Mouse (Mus musculus): ENCODE measurements around the gene Krtap4-6.
A peak's percentile ranks its signal among the peaks of the same experiment; 100 is the strongest.
"Not testable (repeated sequence)": the region's sequence is repeated elsewhere in the genome, so short reads cannot be mapped to it uniquely, and the experiment has no call there.

The Krtap4-6 gene

DNA sequence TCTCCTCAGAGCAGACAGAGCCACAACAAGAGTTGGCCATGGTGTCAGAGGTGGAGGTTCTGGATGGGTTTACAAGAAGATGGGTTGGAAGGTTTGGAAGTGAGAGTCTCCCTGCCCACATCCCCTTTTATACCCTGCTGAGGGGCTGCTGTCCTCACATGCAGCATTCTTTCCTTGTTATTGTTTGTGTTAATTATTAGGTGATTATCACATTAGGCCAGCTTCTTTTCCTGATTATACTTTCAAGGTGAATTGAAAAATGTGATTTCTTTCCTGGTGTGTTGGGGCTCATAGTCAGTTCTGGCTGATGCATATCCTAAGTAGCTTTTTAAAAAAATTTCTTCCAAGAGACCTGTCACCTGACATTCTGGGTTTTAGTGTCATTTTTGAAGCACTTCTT, at the start of gene Krtap4-6:
Gene Krtap4-6 (minus strand): TSS at position 101 of the 400 bp plus-strand sequence.
- DNase-seq (ENCODE audit: low read depth) = no peak

DNA sequence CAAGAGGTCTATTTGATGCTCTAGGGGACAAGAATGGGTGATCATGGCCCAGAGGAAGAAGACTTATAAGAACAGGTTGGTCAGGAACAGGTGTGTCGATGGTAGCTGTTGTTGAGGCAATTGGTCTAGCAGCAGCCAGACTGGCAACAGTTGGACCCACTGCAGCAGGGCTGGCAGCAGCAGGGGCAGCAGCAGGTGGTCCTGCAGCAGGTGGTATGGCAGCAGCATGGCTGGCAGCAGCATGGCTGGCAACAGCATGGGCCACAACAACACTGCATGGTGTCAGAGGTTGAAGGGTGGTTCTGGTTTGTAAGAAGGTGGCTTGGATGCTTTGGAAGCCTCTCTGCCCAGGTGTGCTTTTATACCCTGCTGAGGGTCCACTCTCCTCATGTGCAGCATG, 24.7 kb upstream of the Krtap4-6 start, which contains the start of gene Gm14190:
Gene Gm14190 (minus strand): TSS at position 278 of the 400 bp plus-strand sequence.
- DNase-seq (ENCODE audit: low read depth) = no peak

DNA sequence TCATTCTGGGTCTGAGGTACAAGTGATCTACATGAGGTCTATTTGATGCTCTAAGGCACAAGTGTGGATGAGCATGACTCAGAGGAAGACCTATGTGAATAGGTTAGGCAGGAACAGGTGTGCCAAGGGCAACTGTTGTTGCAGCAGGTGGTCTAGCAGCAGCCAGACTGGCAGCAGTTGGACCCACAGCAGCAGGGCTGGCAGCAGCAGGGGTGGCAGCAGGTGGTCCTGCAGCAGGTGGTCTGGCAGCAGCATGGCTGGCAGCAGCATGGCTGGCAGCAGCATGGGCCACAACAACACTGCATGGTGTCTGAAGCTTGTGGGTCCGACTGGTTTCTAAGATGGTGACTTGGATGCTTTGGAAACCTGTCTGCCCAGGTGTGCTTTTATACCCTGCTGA, 19.5 kb upstream of the Krtap4-6 start:
- not testable (repeated sequence) for DNase-seq (ENCODE audit: low read depth)

DNA sequence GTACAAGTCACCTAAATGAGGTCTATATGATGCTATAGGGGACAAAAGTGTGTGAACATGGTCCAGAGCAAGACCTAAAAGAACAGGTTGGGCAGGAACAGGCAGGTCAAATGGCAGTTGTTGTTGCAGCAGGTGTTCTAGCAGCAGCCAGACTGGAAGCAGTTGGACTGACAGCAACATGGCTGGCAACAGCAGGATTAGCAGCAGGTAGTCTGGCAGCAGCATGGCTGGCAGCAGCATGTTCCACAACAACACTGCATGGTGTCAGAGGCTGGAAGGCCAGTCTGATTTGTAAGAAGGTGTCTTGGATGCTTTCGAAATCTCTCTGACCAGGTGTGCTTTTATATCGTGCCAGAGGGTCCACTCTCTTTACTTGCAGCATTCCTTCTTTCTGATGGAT, 17.7 kb upstream of the Krtap4-6 start:
- DNase-seq (ENCODE audit: low read depth) = no peak

DNA sequence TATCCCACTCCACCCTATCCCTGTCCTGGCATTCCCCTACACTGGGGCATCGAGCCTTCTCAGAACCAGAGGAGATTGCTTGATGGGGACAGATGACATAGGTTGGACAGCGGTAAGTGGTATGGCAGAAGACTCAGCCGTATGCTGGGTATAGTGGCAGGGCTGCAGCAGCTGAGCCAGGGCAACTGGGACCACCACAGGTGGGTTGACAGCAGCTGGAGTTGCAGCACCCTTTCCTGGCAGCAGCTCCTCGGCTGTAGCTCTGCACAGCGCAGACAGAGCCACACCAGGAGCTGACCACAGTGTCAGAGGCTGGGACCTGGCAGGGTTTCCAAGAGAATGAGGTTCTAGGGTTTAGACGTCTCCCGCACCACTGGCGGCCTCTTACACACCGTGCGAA, 3.0 kb downstream of the Krtap4-6 start:
- no peak for DNase-seq (ENCODE audit: low read depth)

DNA sequence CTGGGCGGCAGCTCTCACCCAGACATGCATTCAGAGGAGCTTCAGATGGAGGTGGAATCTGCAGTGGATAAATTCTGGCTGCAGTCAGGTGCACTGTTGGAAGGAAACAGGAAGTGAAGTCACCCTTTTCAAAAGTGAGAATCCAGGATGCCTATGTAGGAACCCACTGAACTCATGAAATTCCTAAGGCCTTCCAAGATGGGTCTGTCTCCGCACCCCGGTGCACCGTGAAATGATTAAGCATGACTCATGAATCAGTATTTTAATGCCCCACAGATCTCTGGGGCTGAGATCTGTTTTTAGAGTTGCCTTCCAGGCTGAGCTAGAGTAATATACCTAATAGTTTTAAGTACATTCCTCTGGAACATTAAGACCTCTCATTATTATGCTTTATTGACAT, 6.5 kb downstream of the Krtap4-6 start:
- DNase-seq (ENCODE audit: low read depth) = peak; percentile 72

DNA sequence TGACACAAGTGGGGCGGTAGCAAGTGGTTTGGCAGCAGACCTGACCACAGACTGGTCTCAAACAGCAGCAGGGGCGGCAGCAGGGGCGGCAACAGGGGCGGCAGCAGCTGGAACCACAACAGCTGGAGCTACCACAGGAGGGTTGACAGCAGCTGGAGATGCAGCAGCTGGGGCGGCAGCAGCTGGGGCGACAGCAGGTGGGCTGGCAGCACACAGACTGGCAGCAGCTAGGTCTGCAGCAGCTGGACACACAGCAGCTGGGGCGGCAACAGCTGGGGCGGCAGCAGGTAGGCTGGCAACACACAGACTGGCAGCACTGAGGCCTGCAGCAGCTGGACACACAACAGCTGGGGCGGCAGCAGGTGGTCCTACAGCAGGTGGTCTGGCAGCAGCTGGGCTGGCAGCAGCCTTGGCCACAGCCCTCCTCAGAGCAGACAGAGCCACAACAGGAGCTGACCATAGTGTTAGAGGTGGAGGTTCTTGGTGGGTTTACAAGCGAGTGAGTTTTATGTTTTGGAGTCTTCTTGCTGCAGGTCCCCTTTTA, 7.2 kb downstream of the Krtap4-6 start, which contains the start of gene Gm11563:
Gene Gm11563 (minus strand): TSS at position 494 of the 544 bp plus-strand sequence.
- DNase-seq (ENCODE audit: low read depth) = not testable (repeated sequence)

DNA sequence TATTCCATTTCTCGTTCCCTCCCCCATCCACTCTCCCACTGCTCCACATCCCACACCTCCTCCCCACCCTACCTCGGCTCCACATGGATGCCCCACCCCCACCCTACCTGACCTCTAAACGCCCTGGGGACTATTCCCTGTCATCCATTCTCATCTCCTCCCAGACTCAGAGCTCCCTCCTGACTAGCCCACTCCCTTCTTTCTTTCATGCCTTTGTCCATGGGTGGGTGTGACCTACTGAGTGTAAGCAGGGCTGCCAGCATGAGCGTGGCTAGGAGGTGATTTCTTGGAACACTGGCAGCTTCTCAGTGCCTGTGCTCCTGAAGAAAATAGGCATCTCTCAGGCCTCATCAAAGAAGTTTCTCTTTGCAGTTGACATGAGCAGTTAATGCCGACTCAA, 8.7 kb downstream of the Krtap4-6 start:
- no peak for DNase-seq (ENCODE audit: low read depth)

DNA sequence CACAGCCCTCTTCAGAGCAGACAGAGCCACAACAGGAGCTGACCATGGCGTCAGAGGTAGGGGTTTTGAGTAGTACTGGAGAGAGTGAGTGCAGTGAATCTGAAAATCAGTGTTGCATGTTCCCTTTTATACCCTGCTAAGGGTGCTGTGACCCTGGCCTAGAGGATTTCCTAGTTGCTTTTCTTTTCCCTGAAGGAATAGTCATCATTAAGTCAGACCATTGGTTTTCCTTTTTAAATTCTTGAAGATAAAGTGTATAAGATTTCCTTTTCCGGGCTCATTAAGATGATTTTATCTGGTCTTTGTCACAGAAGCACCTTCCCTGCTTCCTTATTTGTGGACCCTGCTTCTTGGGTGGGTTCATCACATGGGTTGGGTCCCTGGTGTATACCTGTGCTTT, 15.6 kb downstream of the Krtap4-6 start, which contains the start of gene Gm11555:
Gene Gm11555 (minus strand): TSS at position 101 of the 400 bp plus-strand sequence.
- no peak for DNase-seq (ENCODE audit: low read depth)

DNA sequence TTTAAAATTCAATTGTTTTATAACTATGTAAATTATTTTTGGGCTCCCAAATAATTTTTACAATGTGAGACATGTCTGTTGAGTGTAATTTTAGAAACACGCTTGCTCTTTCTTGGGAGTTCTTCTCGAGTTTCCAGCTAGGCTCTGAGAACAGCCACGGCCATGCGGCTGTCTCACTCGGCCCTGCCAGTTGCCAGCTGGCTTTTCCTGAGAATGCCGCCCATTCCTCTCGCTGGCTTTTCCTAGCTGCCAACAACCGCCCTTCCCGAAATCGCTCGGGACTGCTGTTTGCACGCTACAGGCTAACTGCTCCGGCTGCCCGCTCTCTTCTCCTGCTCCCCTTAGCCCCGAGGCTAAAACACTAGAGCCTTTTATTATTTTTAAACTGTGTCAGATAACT, 19.3 kb downstream of the Krtap4-6 start:
- DNase-seq (ENCODE audit: low read depth) = no peak

DNA sequence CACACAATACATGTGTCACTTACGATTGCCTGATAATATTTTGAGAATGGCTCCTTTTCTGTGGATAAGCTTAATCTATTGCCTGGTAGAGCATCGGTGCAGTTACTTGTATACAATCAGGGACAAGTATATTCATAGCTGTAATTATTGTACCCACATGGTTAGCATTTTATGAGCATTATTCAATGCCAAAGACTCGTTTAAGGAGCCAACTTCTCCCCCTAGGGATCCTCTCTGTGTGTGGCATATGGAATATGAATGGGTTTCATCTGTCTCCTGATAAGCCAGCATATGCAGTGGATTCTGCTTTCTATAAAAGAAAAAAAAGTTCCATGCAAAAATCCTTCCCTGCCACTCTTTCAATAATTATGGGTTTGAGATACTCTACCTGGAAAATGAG, 21.4 kb downstream of the Krtap4-6 start:
- peak; percentile 40 for DNase-seq (ENCODE audit: low read depth)

DNA sequence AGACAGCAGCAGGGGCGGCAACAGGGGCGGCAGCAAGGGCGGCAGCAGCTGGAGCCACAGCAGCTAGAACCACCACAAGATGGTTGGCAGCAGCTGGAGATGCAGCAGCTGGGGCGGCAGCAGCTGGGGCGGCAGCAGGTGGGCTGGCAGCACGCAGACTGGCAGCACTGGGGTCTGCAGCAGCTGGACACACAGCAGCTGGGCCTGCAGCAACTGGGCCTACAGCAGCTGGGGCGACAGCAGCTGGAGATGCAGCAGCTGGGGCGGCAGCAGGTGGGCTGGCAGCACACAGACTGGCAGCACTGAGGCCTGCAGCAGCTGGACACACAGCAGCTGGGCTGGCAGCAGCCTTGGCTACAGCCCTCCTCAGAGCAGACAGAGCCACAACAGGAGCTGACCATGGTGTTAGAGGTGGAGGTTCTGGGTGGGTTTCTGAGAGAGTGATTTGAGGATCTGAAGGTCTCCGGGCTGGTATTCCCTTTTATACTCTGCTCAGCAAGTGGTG, 22.1 kb downstream of the Krtap4-6 start, which contains the start of gene Krtap4-7:
Gene Krtap4-7 (minus strand): TSS at position 455 of the 505 bp plus-strand sequence.
- DNase-seq (ENCODE audit: low read depth) = not testable (repeated sequence)

DNA sequence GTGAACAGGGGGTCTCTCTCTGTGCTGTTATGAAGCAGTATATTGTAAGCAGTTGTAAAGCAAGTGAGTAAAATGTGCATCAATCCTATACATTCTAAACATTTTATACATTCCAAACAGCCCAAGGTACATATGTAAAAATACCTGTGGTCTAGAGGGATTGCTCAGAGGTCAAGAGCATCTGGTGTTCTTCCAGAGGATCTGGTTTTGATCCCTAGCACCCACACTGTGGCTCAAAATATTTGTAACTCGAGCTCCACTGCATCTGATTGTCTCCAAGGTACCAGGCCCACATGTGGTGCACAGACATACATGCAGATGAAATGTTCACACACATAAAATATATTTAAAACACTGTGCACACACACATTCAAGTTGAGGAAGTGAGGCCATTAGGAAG, 24.8 kb downstream of the Krtap4-6 start:
- peak; percentile 75 for DNase-seq (ENCODE audit: low read depth)

DNA sequence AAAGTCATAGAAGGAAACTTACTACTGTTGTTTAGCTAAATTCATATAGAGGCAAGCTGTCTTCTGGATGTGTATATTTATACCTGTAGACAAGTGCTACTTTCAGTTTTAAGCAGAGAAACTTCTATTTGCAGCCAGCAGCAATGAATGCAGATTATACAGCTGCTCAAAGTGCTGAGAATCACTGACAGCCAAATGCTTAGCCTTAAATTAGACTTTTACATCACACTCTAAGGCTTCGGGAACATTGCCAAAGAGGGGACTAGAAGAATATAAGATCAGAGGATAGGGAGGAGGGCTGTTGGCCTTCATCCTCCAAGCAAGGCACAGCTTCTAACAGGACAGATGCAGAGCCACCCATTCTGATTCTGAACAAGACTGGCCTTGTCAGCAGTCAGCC, 28.7 kb downstream of the Krtap4-6 start:
- DNase-seq (ENCODE audit: low read depth) = peak; percentile 15

DNA sequence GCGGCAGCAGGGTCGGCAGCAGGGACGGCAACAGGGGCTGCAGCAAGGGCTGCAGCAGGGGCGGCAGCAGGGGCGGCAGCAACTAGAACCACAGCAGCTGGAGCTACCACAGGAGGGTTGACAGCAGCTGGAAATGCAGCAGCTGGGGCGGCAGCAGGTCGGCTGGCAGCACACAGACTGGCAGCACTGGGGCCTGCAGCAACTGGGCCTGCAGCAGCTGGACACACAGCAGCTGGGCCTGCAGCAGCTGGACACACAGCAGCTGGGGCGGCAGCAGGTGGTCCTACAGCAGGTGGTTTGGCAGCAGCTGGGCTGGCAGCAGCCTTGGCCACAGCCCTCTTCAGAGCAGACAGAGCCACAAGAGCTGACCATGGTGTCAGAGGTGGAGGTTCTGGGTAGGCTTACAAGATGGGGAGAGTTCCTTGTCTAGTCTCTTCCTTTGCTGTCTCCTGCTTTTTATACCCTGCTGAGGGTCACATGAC, 31.1 kb downstream of the Krtap4-6 start, which contains the start of gene Krtap4-2:
Gene Krtap4-2 (minus strand): TSS at position 432 of the 482 bp plus-strand sequence.
- DNase-seq (ENCODE audit: low read depth) = no peak

DNA sequence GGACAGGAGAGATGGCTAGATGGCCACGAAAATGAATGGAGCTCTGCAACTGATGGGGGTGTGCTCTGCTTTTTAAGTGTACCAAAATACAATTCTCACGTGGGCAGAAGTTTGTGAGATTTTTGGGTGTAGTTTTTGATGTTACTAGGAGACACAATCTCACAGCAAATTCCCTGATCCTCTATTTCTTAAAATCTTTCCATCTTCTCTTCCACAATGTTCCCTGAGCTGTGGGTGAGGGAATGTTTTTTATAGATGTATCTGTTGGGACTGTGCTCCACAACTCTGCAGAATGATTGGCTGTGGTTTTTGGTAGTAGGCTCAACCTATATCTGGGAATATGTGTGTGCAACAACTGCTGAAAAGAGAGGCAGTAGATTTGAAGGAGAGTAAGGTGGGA, 32.5 kb downstream of the Krtap4-6 start:
- DNase-seq (ENCODE audit: low read depth) = no peak

DNA sequence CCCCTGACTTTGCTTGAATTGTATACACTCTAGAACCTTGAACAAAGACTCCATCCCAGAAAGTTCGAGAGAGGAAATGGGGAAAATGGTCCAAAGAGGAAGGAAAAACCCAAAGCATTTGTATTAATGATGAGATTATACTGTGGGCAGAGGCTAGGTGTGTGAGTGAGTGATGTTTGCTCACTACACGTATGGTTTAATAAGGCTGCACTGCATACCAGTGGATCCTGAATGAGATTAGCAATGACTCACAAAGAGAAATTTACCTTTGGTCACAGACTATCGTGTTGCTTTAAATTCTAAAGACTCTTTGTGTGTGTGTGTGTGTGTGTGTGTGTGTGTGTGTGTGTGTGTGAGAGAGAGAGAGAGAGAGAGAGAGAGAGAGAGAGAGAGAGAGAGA, 34.9 kb downstream of the Krtap4-6 start:
- no peak for DNase-seq (ENCODE audit: low read depth)

DNA sequence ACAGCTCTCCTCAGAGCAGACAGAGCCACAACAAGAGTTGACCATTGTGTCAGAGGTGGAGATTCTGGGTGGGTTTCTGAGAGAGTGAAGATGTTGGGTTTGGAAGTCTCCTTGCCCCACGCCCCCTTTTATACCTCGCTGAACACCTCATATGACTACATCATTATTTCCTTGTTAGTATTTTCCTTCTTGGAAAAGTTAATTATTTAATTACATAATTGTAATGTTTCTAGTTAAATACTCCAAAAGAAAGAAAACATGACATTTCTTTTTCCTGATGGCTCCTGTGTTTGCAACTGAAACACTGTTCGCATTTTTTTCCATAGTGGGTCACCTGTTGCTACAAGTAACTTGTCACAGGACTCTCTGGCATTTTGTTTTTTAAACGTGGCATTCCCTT, 37.6 kb downstream of the Krtap4-6 start, which contains the start of gene Krtap4-1:
Gene Krtap4-1 (minus strand): TSS at position 101 of the 400 bp plus-strand sequence.
- no peak for DNase-seq (ENCODE audit: low read depth)

DNA sequence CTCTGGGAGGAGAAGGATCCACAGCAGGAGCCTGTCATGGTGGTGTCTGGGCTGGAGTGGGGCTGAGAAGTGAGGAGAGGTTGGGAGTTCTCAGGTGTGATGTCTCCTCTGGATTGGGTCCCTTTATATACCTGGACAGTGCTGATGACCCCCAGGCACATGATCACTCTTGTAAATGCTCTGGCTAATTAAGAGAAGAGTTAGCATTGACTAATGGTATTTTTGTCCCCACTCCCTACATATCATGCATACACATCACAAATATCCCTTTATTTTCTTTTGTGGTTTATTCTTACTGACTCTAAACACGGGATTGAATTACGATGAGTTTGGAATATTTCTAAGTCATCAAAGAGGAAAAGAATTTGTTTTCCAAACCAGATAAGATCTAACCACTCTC, 45.4 kb downstream of the Krtap4-6 start, which contains the start of gene Gm11562:
Gene Gm11562 (minus strand): TSS at position 101 of the 400 bp plus-strand sequence.
- DNase-seq (ENCODE audit: low read depth) = no peak
